Mouse (Mus musculus) forebrain, postnatal 0 days (tissue): ENCODE results near the gene Nup153. TPM values are rescaled to one million over a fixed set of nuclear protein-coding genes. Genes with fewer than 3 reads are reported as not detected.

Experiments
- ATAC-seq: fragments of 200-750 bp; cut with Nextera tagmentation; 2 replicates; pipeline ENCODE4 v1.8.0; 2017; ENCODE audit warnings: mild to moderate bottlenecking, moderate library complexity
- DNase-seq: peaks from one replicate; pipeline ENCODE4 v3.0.0-alpha.2; 2015
- H3K27ac ChIP-seq: fragments of 300-500 bp; sonication (generic); 2 replicates; pipeline ENCODE4 v1.5.1; 2014; ENCODE audit warnings: low read depth, mild to moderate bottlenecking, antibody characterized with exemption, low read length, moderate library complexity, mixed read lengths
- H3K27me3 ChIP-seq: fragments of 300-500 bp; sonication (generic); 2 replicates; pipeline ENCODE4 v1.6.1; 2014; ENCODE audit warnings: mild to moderate bottlenecking, low read length, mixed read lengths; ENCODE audit not compliant: insufficient read depth
- H3K36me3 ChIP-seq: fragments of 300-500 bp; sonication (generic); 2 replicates; pipeline ENCODE4 v1.6.1; 2014; ENCODE audit warnings: mild to moderate bottlenecking, moderate library complexity; ENCODE audit not compliant: insufficient read depth
- H3K4me1 ChIP-seq: fragments of 300-500 bp; sonication (generic); 2 replicates; pipeline ENCODE4 v1.6.1; 2014; ENCODE audit warnings: antibody characterized with exemption; ENCODE audit not compliant: insufficient read depth
- H3K4me2 ChIP-seq: fragments of 300-500 bp; sonication (generic); 2 replicates; pipeline ENCODE4 v1.6.1; 2014; ENCODE audit warnings: low read depth, mild to moderate bottlenecking, moderate library complexity
- H3K4me3 ChIP-seq: fragments of 300-500 bp; sonication (generic); 2 replicates; pipeline ENCODE4 v1.5.1; 2014; ENCODE audit warnings: low read depth, low read length, mixed read lengths
- H3K9ac ChIP-seq: fragments of 300-500 bp; sonication (generic); 2 replicates; pipeline ENCODE4 v1.6.1; 2014; ENCODE audit warnings: mild to moderate bottlenecking
- H3K9me3 ChIP-seq: fragments of 300-500 bp; sonication (generic); 2 replicates; pipeline ENCODE4 v1.6.1; 2016; ENCODE audit warnings: low read length
- CTCF ChIP-seq: sonication (generic); IDR thresholded peaks from 2 replicates; pipeline ENCODE4 v1.5.1; 2016; ENCODE audit warnings: antibody characterized with exemption, control low read depth, low read depth
- WGBS: fragments of 180-500 bp; shearing (Covaris S2); extraction: QIAGEN DNeasy Blood & Tissue Kit; methylation state at CpG from one replicate; pipeline ENCODE4 v1.1.7; 2014; 5-methylcytosine and 5-hydroxymethylcytosine counted together
- polyA plus RNA-seq: library from polyadenylated mRNA; unstranded; fragments of >200 nt; fragmentation: Nextera tagmentation; extraction: Ambion mirVana; gene quantifications from 2 replicates; pipeline ENCODE4 v1.2.1, GENCODE M21; 2015
- total RNA-seq: library from RNA; depleted of rRNA; stranded (reverse); fragments of >200 nt; gene quantifications from 2 replicates; pipeline ENCODE4 v1.2.3, GENCODE M21; 2014

Gene Nup153
- total and polyA plus RNA-seq, 2 experiments from 2014 or later, result 11.5 to 62.4 TPM

- Histone ChIP-seq H3K9me3 (no peaks in the 10 kb centered on the region), H3K9ac (peak overlapping the region; percentile 84; the same call in 1 of the 2 replicates), H3K4me2 (peak overlapping the region; percentile 75), H3K27me3 (no peaks in the 10 kb centered on the region), H3K4me1 (peaks cover 13% of the 10 kb centered on the region), H3K36me3 (peaks cover 24% of the 10 kb centered on the region), H3K27ac (no peak overlapping the region), H3K4me3 (peak overlapping the region; percentile 86)
- ATAC-seq (no peak), DNase-seq (peak; percentile 21)
- 59% methylated on average over 9 of the region's 9 CpGs for WGBS
- no peak for TF ChIP-seq CTCF
Observed at GRCm38 (mm10) chr13:46670514-46670913, 57.2 kb downstream of the Nup153 start.

- H3K27ac ChIP-seq, result peak overlapping the region; percentile 90
- H3K4me3 ChIP-seq, result peak overlapping the region; percentile 86
- no peaks in the 10 kb centered on the region for H3K27me3 ChIP-seq
- H3K4me1 ChIP-seq, result peaks cover 13% of the 10 kb centered on the region
- peak overlapping the region; percentile 84 for H3K9ac ChIP-seq
- no peaks in the 10 kb centered on the region for H3K9me3 ChIP-seq
- H3K36me3 ChIP-seq, result peaks cover 20% of the 10 kb centered on the region
- DNase-seq (no peak), ATAC-seq (peak; percentile 66)
- H3K4me2 ChIP-seq, result peak overlapping the region; percentile 75
- WGBS, result 3% methylated on average over 66 of the region's 96 CpGs
- TF ChIP-seq CTCF, result peak; percentile 14; the same call in 1 of the 2 replicates
Observed at GRCm38 (mm10) chr13:46669620-46670271, 58.0 kb downstream of the Nup153 start.

DNA sequence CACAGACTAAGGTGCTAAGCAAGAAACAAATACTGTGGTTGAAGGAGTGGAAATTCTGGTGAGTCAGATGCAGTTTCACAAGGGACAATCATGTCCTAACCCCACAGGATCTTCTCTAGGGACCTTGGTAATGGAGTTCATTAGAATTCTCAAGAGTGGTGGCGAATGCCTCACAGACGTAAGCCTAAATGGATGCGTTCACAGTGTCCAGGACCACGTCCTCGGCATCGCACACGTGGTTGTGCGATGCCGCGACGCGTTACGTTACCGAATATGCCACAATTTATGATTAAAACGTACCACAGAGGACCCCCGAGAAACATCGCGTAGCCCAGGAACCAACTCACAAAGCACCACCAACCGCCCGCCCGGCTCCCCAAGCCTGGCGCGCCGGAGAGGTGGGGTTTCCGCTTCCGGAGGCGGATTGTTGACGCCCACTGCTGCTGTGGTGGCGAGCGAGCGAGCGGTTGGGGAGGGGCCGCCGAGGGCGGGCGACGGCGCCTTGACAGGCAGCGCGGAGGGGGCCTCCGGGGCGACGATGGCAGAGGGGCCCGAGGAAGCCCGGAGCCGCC is 58.6 kb downstream of the Nup153 start, which contains the start of gene Fam8a1:
TSS of gene Fam8a1 (plus strand) at position 475 of the 572 bp plus-strand sequence.
- Histone ChIP-seq H3K27me3 (no peaks in the 10 kb centered on the region), H3K36me3 (peaks cover 18% of the 10 kb centered on the region), H3K9me3 (no peaks in the 10 kb centered on the region), H3K27ac (peak within 1 kb of the TSS; percentile 90), H3K4me2 (peak within 1 kb of the TSS; percentile 75), H3K4me1 (peaks cover 13% of the 10 kb centered on the region), H3K4me3 (peak within 1 kb of the TSS; percentile 86), H3K9ac (peak within 1 kb of the TSS; percentile 84)
- DNase-seq (peak; percentile 97), ATAC-seq (peak; percentile 98)
- WGBS, result 2% methylated on average over 36 of the region's 46 CpGs
- no peak for TF ChIP-seq CTCF

DNA sequence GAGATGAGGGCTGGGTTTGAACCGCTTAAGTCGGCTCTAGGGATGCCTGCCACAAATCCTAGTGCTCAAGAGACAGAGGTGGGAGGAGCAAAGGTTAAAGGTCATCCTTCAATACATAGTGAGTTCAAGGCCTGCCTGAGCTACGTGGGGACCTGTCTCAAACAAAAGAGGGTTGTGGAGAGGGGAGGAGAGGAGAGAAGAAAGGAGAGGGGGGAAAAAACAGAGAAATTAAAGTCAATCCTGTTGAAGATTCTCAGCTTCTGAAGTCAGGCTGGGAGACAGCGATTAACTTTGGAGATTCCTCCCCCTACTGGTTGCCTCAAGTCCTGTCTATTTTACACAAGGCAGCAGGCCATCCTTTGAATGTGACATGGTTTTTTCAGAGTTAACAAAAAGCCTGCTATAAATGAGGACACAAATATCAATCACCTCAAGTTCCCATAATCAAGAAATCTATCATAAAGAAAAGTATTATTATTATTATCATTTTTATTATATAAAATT is 64.2 kb downstream of the Nup153 start:
- no peaks in the 10 kb centered on the region for H3K9me3 ChIP-seq
- H3K27ac ChIP-seq, result no peak overlapping the region
- ATAC-seq, result peak; percentile 71
- H3K4me2 ChIP-seq, result no peak overlapping the region
- TF ChIP-seq CTCF, result peak; percentile 84
- no peak overlapping the region for H3K4me3 ChIP-seq
- 30% methylated on average over 4 of the region's 4 CpGs for WGBS
- H3K9ac ChIP-seq, result no peak overlapping the region
- peak; percentile 81 for DNase-seq
- no peaks in the 10 kb centered on the region for H3K36me3 ChIP-seq
- H3K27me3 ChIP-seq, result no peaks in the 10 kb centered on the region
- H3K4me1 ChIP-seq, result no peaks in the 10 kb centered on the region

DNA sequence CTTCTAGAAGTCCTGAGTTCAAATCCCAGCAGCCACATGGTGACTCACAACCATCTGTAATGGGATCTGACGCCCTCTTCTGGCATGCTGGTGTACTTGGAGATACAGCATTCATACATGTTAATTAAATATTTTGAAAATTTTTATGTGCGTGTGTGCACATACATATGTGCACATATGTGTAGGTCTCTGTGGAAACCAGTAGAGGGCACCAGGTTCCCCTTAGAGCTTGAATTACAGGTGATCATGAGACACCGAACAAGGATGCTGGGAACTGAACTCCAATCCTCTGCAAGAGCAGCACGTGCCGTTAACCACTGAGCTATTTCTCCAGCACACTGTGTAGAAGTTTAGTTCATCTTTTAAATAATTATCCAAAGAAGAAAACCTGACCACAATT is 68.5 kb downstream of the Nup153 start:
- no peak overlapping the region for H3K4me2 ChIP-seq
- WGBS, result 89% methylated on average over 5 of the region's 5 CpGs
- no peak overlapping the region for H3K4me3 ChIP-seq
- H3K9me3 ChIP-seq, result no peaks in the 10 kb centered on the region
- DNase-seq (no peak), ATAC-seq (no peak)
- H3K9ac ChIP-seq, result no peak overlapping the region
- H3K27ac ChIP-seq, result no peak overlapping the region
- no peaks in the 10 kb centered on the region for H3K36me3 ChIP-seq
- no peaks in the 10 kb centered on the region for H3K27me3 ChIP-seq
- H3K4me1 ChIP-seq, result no peaks in the 10 kb centered on the region
- TF ChIP-seq CTCF, result peak; percentile 24; the same call in 1 of the 2 replicates

GRCm38 (mm10) chr13:46654566-46654965 is 73.2 kb downstream of the Nup153 start:
- H3K4me1 ChIP-seq, result no peaks in the 10 kb centered on the region
- WGBS, result 34% methylated on average over 5 of the region's 5 CpGs

GRCm38 (mm10) chr13:46653671-46654070 is 74.1 kb downstream of the Nup153 start:
- Histone ChIP-seq H3K4me3 (no peak overlapping the region), H3K4me2 (no peak overlapping the region), H3K36me3 (no peaks in the 10 kb centered on the region), H3K4me1 (no peaks in the 10 kb centered on the region), H3K27me3 (no peaks in the 10 kb centered on the region), H3K27ac (no peak overlapping the region), H3K9ac (no peak overlapping the region), H3K9me3 (no peaks in the 10 kb centered on the region)
- DNase-seq (no peak), ATAC-seq (no peak)
- WGBS, result 54% methylated on average over 4 of the region's 4 CpGs
- TF ChIP-seq CTCF, result no peak

More at GRCm38 (mm10) chr13:46654566-46654965, 73.2 kb downstream of the Nup153 start:
- Histone ChIP-seq H3K27ac (no peak overlapping the region), H3K4me2 (no peak overlapping the region), H3K9me3 (no peaks in the 10 kb centered on the region), H3K36me3 (no peaks in the 10 kb centered on the region), H3K4me3 (no peak overlapping the region), H3K9ac (no peak overlapping the region), H3K27me3 (no peaks in the 10 kb centered on the region)
- ATAC-seq, result peak; percentile 61
- DNase-seq, result peak; percentile 72
- TF ChIP-seq CTCF, result no peak
